Mouse (Mus musculus): ENCODE results near the gene Map3k14.
A peak's percentile ranks its signal among the peaks of the same experiment; 100 is the strongest.

Map3k14 gene

GRCm38 (mm10) chr11:103271979-103272378, 4.7 kb upstream of the Map3k14 start:
- DNase-seq: peak; percentile 63

- DNase-seq: no peak
These were observed 2.2 kb upstream of the Map3k14 start for GRCm38 (mm10) chr11:103269426-103269825.

- DNase-seq: no peak
These were observed 1.6 kb upstream of the Map3k14 start for GRCm38 (mm10) chr11:103268905-103269304.

- no peak for DNase-seq
These were observed 1.1 kb upstream of the Map3k14 start for GRCm38 (mm10) chr11:103268350-103268749.

GRCm38 (mm10) chr11:103266729-103267345, 435 bp downstream of the Map3k14 start:
- DNase-seq: no peak

- DNase-seq: no peak
These were observed 1.4 kb downstream of the Map3k14 start for GRCm38 (mm10) chr11:103265856-103266255.

- no peak for DNase-seq
These were observed 2.1 kb downstream of the Map3k14 start for GRCm38 (mm10) chr11:103265211-103265610.

GRCm38 (mm10) chr11:103264427-103265005, 2.8 kb downstream of the Map3k14 start:
- DNase-seq: peak; percentile 57

- DNase-seq: no peak
These were observed 3.7 kb downstream of the Map3k14 start for GRCm38 (mm10) chr11:103263551-103263950.

GRCm38 (mm10) chr11:103262412-103263267, 4.6 kb downstream of the Map3k14 start:
- peak; percentile 58 for DNase-seq

GRCm38 (mm10) chr11:103261671-103262411, 5.4 kb downstream of the Map3k14 start:
- DNase-seq: no peak

- no peak for DNase-seq
These were observed 6.6 kb downstream of the Map3k14 start for GRCm38 (mm10) chr11:103260515-103261192.

GRCm38 (mm10) chr11:103260034-103260433, 7.2 kb downstream of the Map3k14 start:
- no peak for DNase-seq

GRCm38 (mm10) chr11:103257938-103258481, 9.3 kb downstream of the Map3k14 start:
- no peak for DNase-seq

- DNase-seq: no peak
These were observed 13.7 kb downstream of the Map3k14 start for GRCm38 (mm10) chr11:103253605-103254004.

- DNase-seq: no peak
These were observed 14.9 kb downstream of the Map3k14 start for GRCm38 (mm10) chr11:103252380-103252779.

- no peak for DNase-seq
These were observed 16.9 kb downstream of the Map3k14 start for GRCm38 (mm10) chr11:103250324-103250723.

GRCm38 (mm10) chr11:103249509-103249908, 17.8 kb downstream of the Map3k14 start:
- DNase-seq: no peak

- no peak for DNase-seq
These were observed 18.4 kb downstream of the Map3k14 start for GRCm38 (mm10) chr11:103248837-103249236.

- peak; percentile 76 for DNase-seq
These were observed 19.6 kb downstream of the Map3k14 start for GRCm38 (mm10) chr11:103247504-103248177.

GRCm38 (mm10) chr11:103246731-103247290, 20.5 kb downstream of the Map3k14 start:
- no peak for DNase-seq
